Mouse (Mus musculus) G1E (cell line): ENCODE data around the gene Dhcr7. TPM values are rescaled to one million over a fixed set of nuclear protein-coding genes. Genes with fewer than 3 reads are reported as not detected.

Source experiments
- ATAC-seq: 2 replicates; pipeline ENCODE4 v1.8.0; 2016; ENCODE audit warnings: mild to moderate bottlenecking; ENCODE audit not compliant: insufficient number of reproducible peaks, poor library complexity, low FRiP score, severe bottlenecking; ENCODE audit errors: extremely low read depth
- DNase-seq: peaks from one replicate; pipeline ENCODE4 v3.0.0; 2012; ENCODE audit warnings: low spot score
- H3K27me3 ChIP-seq: 2 replicates; pipeline ENCODE4 v1.6.1; 2012; ENCODE audit warnings: mild to moderate bottlenecking, low read length, inconsistent platforms; ENCODE audit not compliant: insufficient read depth
- H3K36me3 ChIP-seq: replicated peaks from 2 replicates; pipeline ENCODE3; 2012; ENCODE audit warnings: mild to moderate bottlenecking, inconsistent platforms
- H3K4me1 ChIP-seq: 2 replicates; pipeline ENCODE4 v1.6.1; 2012; ENCODE audit warnings: low read depth, low read length, inconsistent platforms, mixed read lengths; ENCODE audit not compliant: insufficient read depth
- H3K4me3 ChIP-seq: 2 replicates; pipeline ENCODE4 v1.5.1; 2012; ENCODE audit warnings: low read depth, mild to moderate bottlenecking, inconsistent platforms, low read length, moderate library complexity, mixed read lengths
- H3K9me3 ChIP-seq: replicated peaks from 2 replicates; pipeline ENCODE4 v1.6.1; 2012; ENCODE audit warnings: inconsistent platforms
- CTCF ChIP-seq: IDR thresholded peaks from 2 replicates; pipeline ENCODE4 v1.5.1; 2012; ENCODE audit warnings: low read depth, low read length, inconsistent platforms, mixed read lengths
- GATA1 ChIP-seq: IDR thresholded peaks from 2 replicates; pipeline ENCODE4 v1.6.1; 2012; ENCODE audit warnings: borderline replicate concordance, low read length, inconsistent platforms, mixed read lengths
- GATA2 ChIP-seq: IDR thresholded peaks from 2 replicates; pipeline ENCODE4 v1.6.1; 2012; ENCODE audit warnings: low read depth, low read length, inconsistent platforms, borderline replicate concordance
- POLR2AphosphoS5 ChIP-seq: IDR thresholded peaks from 2 replicates; pipeline ENCODE4 v1.6.1; 2012; ENCODE audit warnings: low read depth, low read length, inconsistent platforms; ENCODE audit not compliant: insufficient replicate concordance
- TAL1 ChIP-seq: conservative IDR thresholded peaks from 2 replicates; pipeline ENCODE4 v1.6.1; 2012; ENCODE audit warnings: low read depth, low read length, inconsistent platforms, mixed read lengths
- polyA plus RNA-seq: library from polyadenylated mRNA; stranded (reverse); fragments of >175 nt; gene quantifications from 2 replicates; pipeline ENCODE4 v1.2.3, GENCODE M21; 2012
- total RNA-seq, 2 experiments: library from RNA; stranded (forward) in 1 of 2; stranded (reverse) in 1 of 2; fragments of 200-1000 nt in 1 of 2; fragments of >200 nt in 1 of 2; fragmentation: Nextera tagmentation in 1 of 2; gene quantifications; 2 replicates each; pipeline ENCODE4 v1.2.3; 2014 to 2017

The Dhcr7 gene
- total and polyA plus RNA-seq, 3 experiments, result 16.3 to 83.0 (median 20.6) TPM

GRCm38 (mm10) chr7:143792336-143792985, 30.5 kb upstream of the Dhcr7 start:
- Histone ChIP-seq H3K4me3 (no peak overlapping the region), H3K27me3 (peaks cover 21% of the 10 kb centered on the region), H3K9me3 (peaks cover 5% of the 10 kb centered on the region; the same call in 1 of the 2 replicates), H3K36me3 (peaks cover 26% of the 10 kb centered on the region), H3K4me1 (no peaks in the 10 kb centered on the region)
- ATAC-seq (no peak), DNase-seq (no peak)
- no peak for TF ChIP-seq CTCF
- no peak for TF ChIP-seq TAL1
- TF ChIP-seq GATA1, result no peak
- TF ChIP-seq POLR2AphosphoS5, result no peak
- no peak for TF ChIP-seq GATA2

GRCm38 (mm10) chr7:143793121-143793520, 29.8 kb upstream of the Dhcr7 start:
- H3K4me1 ChIP-seq, result no peaks in the 10 kb centered on the region
- peaks cover 32% of the 10 kb centered on the region for H3K36me3 ChIP-seq
- no peak for DNase-seq
- peaks cover 20% of the 10 kb centered on the region for H3K27me3 ChIP-seq
- peaks cover 5% of the 10 kb centered on the region; the same call in 1 of the 2 replicates for H3K9me3 ChIP-seq
- TF ChIP-seq POLR2AphosphoS5, result no peak
- no peak for TF ChIP-seq TAL1
- no peak for TF ChIP-seq CTCF
- no peak for TF ChIP-seq GATA1
- TF ChIP-seq GATA2, result no peak
- no peak for ATAC-seq
- H3K4me3 ChIP-seq, result no peak overlapping the region

- peaks cover 87% of the 10 kb centered on the region for H3K36me3 ChIP-seq
- no peak for TF ChIP-seq CTCF
- no peak for TF ChIP-seq TAL1
- TF ChIP-seq GATA1, result no peak
- no peak for TF ChIP-seq GATA2
- no peak for TF ChIP-seq POLR2AphosphoS5
- ATAC-seq, result no peak
- H3K4me3 ChIP-seq, result no peak overlapping the region
- 0 out of 2 replicates have a peak, but pooled peaks cover 3% of the 10 kb centered on the region for H3K4me1 ChIP-seq
- H3K9me3 ChIP-seq, result no peaks in the 10 kb centered on the region
- DNase-seq, result no peak
- no peaks in the 10 kb centered on the region for H3K27me3 ChIP-seq
These were observed 24.2 kb upstream of the Dhcr7 start for GRCm38 (mm10) chr7:143798783-143799182.

- DNase-seq, result no peak
- H3K9me3 ChIP-seq, result no peaks in the 10 kb centered on the region
- TF ChIP-seq GATA2, result no peak
- TF ChIP-seq CTCF, result no peak
- no peak for TF ChIP-seq GATA1
- TF ChIP-seq POLR2AphosphoS5, result no peak
- no peak for TF ChIP-seq TAL1
These were observed 22.2 kb upstream of the Dhcr7 start for GRCm38 (mm10) chr7:143800770-143801169.

GRCm38 (mm10) chr7:143801195-143802065, 21.5 kb upstream of the Dhcr7 start:
- H3K4me3 ChIP-seq, result no peak overlapping the region
- H3K36me3 ChIP-seq, result peaks cover 93% of the 10 kb centered on the region
- ATAC-seq (no peak), DNase-seq (no peak)
- TF ChIP-seq TAL1 (no peak), GATA2 (no peak), POLR2AphosphoS5 (no peak), CTCF (no peak), GATA1 (no peak)
- H3K4me1 ChIP-seq, result 0 out of 2 replicates have a peak, but pooled peaks cover 3% of the 10 kb centered on the region
- no peaks in the 10 kb centered on the region for H3K27me3 ChIP-seq
- H3K9me3 ChIP-seq, result no peaks in the 10 kb centered on the region

More at GRCm38 (mm10) chr7:143800770-143801169, 22.2 kb upstream of the Dhcr7 start:
- Histone ChIP-seq H3K36me3 (peaks cover 93% of the 10 kb centered on the region), H3K4me3 (no peak overlapping the region), H3K27me3 (no peaks in the 10 kb centered on the region), H3K4me1 (0 out of 2 replicates have a peak, but pooled peaks cover 3% of the 10 kb centered on the region)
- ATAC-seq, result no peak

GRCm38 (mm10) chr7:143805199-143805624, 17.7 kb upstream of the Dhcr7 start:
- Histone ChIP-seq H3K36me3 (peaks cover 93% of the 10 kb centered on the region), H3K27me3 (no peaks in the 10 kb centered on the region), H3K4me1 (no peaks in the 10 kb centered on the region), H3K9me3 (no peaks in the 10 kb centered on the region), H3K4me3 (no peak overlapping the region)
- ATAC-seq, result no peak
- no peak for TF ChIP-seq POLR2AphosphoS5
- TF ChIP-seq CTCF, result no peak
- no peak for TF ChIP-seq GATA2
- no peak for TF ChIP-seq GATA1
- TF ChIP-seq TAL1, result no peak
- DNase-seq, result no peak
